Mouse (Mus musculus) left cerebral cortex, adult 2 months (tissue): ENCODE data around the gene Dnm3. TPM values are rescaled to one million over a fixed set of nuclear protein-coding genes. Genes with fewer than 3 reads are reported as not detected.

ENCODE experiments used
- DNase-seq, 2 experiments: peaks; one replicate each; pipeline ENCODE4 v3.0.0; 2021 to 2022; ENCODE audit warnings: low spot score in 2 of 2, mixed read lengths in 1 of 2; ENCODE audit errors: extremely low spot score in 1 of 2
- H3K27ac ChIP-seq: fragments of 200-600 bp; 2 replicates; pipeline ENCODE4 v1.8.1; 2022
- H3K4me3 ChIP-seq: fragments of 200-600 bp; 2 replicates; pipeline ENCODE4 v1.8.1; 2022
- CTCF ChIP-seq: fragments of 200-600 bp; IDR thresholded peaks from 2 replicates; pipeline ENCODE4 v1.8.1; 2022; ENCODE audit warnings: antibody characterized with exemption, mild to moderate bottlenecking, moderate library complexity
- intact Hi-C: fragments of 180-260 bp; cut with DNase I; formaldehyde crosslinking; loops from one replicate; pipeline ENCODE4 v1.15.1; 2025
- total RNA-seq, 2 experiments: library from RNA; stranded (reverse); gene quantifications; 2 replicates each; pipeline ENCODE4 v1.2.3; 2021

The Dnm3 gene
- total RNA-seq, 2 experiments from 2014 or later: 102 to 103 TPM

DNA sequence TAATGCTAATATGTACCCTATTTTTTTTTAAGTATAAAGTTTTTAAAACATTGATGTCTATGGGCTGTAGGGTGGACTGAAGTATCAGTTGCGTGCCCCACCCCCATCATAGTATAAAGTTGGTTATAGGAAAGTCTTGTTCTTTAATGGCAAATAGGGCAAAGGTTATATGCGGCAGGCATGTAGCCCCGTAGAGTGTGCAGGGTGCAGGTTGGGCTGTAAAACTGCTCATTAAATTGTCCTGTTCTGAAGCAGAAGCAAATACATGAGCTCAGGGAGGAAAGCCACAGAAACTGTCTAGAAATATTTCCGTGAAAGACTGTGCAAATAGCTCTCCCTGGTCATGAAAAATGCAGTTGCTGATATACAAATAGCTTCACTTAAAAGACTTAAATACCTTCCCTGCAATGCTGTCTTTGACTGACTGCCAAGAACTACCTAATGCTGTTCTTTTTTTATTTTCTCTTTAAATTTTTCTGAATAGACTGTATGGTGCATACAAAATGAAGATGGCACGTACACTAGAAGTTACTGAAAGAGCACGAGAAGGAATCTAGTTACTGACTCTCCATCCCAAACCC, 440.6 kb downstream of the Dnm3 start:
- TF ChIP-seq CTCF: no peak
- intact Hi-C loops: no loop called here
- DNase-seq: no peak
- Histone ChIP-seq H3K4me3 (no peak overlapping the region), H3K27ac (no peak overlapping the region)

DNA sequence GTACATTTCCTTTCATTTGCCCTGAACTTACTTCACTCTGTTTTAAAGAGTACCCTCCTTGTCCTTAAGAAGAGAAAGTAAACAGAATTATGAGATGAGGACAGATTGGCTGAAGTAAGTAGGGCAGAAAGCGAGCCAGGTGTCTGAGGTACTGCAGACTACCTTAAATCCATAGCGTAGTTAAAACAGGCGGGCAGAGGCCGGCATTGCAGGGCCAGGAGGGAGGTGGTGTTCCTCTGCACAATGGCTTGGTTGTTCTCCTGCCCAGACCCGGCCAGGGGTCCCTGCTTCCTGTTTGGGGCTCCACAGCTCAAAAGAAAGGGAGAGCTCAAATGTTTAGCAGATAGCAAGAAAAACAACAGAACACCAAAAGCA, 441.4 kb downstream of the Dnm3 start:
- H3K27ac ChIP-seq: no peak overlapping the region
- TF ChIP-seq CTCF: no peak

DNA sequence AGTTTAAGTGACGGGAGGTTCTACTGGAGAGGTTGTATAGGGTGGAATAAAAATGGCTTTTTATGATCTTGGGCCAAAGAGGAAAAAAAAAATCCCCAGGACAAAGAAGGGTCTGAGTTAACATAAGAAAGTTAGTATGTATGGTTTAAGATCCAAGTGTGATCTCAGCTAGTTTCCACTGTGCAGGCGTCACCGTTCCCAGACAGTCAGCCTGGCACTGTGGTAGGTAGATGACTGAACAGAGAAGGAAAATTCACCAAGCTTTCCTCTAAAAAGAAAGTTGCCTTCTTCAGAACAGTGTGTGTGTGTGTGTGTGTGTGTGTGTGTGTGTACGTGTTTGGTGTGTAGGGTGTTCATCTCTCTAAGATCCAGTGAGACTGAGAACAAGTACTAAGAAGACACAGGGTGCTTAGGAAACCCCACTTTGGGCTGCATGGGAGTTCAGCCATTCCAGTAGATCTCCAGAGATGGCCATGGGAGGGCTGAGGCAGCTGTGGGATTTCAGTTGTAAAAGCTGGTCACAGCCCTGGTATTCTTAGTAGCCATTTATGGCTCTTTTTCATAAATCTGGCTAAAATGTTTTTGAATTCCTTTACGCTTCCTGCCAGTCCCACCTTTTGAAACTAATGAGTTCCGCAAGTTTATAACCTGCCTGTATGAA, 441.9 kb downstream of the Dnm3 start:
- DNase-seq: no peak
- TF ChIP-seq CTCF: no peak
- intact Hi-C loops: no loop called here
- Histone ChIP-seq H3K4me3 (no peak overlapping the region), H3K27ac (no peak overlapping the region)

More for the DNA sequence above, 441.4 kb downstream of the Dnm3 start:
- intact Hi-C loops: no loop called here
- H3K4me3 ChIP-seq: no peak overlapping the region
- DNase-seq: no peak

DNA sequence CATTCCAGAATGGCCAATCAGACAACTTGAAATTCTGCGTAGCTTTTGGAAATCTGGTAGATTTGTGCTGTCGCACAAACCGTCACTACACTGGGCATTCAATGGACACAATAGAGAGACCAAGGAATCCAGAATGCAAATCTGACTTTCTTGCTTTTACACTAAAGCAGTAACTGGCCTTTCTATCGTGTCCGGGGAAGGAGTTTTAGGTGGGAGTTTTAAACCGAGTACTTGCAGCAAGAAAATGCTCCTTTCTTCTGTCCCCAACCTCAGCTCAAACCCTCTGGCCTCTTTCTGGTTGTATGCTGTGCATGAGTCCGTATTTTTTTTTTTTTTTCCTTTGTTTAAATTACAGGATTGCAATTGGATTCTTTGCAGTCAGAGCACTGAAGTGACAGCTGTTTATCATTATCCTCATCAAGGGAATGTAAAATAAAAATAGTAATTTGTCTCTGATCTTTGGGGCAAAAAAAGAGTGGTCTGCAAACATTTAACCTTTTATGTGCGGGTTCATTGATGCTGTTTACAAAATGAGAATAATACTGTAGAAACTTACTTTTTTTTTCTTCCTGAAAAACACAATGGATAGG, 454.1 kb downstream of the Dnm3 start:
- no peak overlapping the region for H3K27ac ChIP-seq
- DNase-seq: no peak
- intact Hi-C loops: no loop called here
- H3K4me3 ChIP-seq: no peak overlapping the region
- TF ChIP-seq CTCF: no peak

DNA sequence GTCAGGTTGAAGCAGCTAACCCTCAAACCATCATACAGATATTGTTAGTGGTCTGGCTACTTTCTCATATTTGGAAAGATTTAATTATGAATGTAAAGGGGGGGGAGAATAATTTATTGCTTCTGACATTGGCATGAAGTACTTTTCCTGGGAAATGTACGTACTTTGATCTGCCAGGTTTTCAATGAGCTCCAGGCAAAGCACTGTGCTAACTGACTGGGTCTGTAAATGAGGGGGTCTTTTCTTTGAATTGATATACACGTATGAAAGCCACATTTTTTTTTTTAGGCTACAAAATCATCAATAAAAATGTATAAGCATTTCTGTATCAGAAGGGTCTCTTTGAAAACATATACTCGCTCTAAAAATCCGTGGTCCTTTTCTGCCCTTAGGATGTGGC, 457.1 kb downstream of the Dnm3 start:
- H3K27ac ChIP-seq: no peak overlapping the region
- intact Hi-C loops: no loop called here
- DNase-seq: no peak
- TF ChIP-seq CTCF: no peak
- H3K4me3 ChIP-seq: no peak overlapping the region

DNA sequence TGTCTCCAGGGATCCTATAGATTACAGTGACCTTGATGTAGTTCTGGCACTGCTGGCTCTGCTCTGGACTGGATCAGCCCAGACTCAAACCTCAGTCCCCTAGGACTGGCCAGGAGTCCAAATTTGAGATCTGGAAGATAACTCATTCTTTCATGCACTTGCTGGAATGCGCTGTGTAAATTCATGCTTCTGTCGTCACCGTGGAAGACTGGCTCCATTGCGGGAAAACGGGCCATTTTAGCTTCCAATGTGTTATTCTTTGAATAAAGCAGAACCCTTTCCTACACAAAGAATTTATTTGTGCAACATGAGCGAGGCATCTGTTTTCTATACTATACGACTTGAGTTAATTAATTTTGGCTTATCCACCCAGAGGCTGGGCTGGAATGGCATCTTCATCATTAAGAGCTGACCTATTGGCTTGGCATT, 457.5 kb downstream of the Dnm3 start:
- no peak for DNase-seq
- Histone ChIP-seq H3K27ac (no peak overlapping the region), H3K4me3 (no peak overlapping the region)
- intact Hi-C loops: no loop called here
- no peak for TF ChIP-seq CTCF

DNA sequence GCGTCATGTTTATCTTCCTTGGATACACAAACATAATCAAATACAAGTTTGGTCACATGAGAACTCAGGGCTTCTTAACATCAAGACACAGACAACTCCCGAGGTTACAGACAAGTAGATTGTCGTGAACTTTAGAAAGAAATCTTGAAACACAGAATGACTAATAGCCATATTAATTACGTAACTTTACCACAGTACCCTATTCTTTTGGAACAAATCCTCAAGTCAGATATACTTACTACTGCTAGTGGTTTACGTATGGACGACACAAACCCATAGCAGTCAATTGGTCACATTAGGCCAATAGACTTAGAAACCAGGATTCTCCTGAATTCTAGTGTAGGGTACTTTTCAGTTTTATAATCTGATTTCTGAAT, 459.2 kb downstream of the Dnm3 start:
- Histone ChIP-seq H3K4me3 (no peak overlapping the region), H3K27ac (no peak overlapping the region)
- DNase-seq: no peak
- no peak for TF ChIP-seq CTCF
- intact Hi-C loops: no loop called here

DNA sequence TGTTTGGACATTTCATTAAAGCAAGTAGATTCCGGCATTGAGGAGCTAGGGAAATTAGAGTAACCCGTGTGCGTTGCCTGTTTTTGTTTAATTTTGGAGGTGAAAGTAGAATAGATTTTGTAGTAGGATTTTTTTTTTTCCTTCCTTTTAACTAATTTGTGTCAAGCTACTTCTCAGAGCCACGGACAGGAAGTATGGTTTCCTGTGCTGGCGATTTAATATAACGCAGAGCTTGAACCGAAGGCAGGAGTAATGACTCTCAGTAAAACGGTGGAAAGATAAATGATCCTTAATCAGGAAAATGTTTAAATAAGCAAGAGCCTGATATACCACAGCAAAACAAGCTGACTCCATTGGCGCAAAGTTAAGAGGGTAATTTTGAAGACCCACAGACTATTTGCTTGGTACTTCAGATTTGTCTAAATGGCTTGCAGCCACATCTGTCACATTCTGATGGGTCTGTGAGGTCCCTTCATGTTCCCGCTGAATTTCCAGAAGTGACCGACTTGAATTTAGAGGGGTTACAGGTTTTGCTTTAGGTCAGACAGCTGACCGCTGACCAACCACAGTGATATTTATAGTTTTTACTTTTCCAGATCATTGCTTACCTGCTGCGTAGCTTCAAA, 459.7 kb downstream of the Dnm3 start:
- no peak for TF ChIP-seq CTCF
- H3K4me3 ChIP-seq: no peak overlapping the region
- DNase-seq: no peak
- intact Hi-C loops: no loop called here
- no peak overlapping the region for H3K27ac ChIP-seq

GRCm38 (mm10) chr1:162016982-162017381, 460.9 kb downstream of the Dnm3 start:
- Histone ChIP-seq H3K27ac (no peak overlapping the region), H3K4me3 (no peak overlapping the region)
- TF ChIP-seq CTCF: no peak
- intact Hi-C loops: no loop called here
- DNase-seq: no peak

DNA sequence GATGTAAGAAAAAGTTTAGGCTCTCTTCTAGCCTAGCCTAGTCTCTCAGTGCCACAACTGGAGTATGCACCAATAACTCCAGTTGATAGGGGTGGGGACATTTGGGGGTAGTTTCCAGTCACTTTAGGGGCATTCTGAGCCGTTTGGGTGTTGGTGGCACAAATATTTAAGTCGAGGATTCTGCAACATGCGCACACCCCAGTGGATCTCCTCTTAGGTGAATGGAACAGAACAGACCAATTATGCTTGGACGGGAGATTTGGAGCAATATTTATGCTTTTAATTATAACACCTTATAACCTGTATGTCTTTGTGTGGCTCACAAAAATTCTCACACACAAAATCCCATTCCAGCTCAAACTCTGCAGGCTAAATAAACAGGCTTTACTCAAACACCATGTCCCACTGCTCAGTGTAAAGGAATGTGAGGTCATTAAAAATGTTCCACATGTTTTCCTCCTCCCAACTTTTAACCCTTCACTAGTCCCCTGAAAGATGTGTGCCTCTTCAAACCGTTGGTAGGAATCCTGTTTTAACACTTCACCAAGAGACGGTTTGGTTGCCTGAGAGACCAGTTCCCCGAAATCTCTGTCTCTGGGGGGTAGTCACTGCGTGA, 462.5 kb downstream of the Dnm3 start:
- DNase-seq: no peak
- TF ChIP-seq CTCF: no peak
- intact Hi-C loops: no loop called here
- Histone ChIP-seq H3K27ac (no peak overlapping the region), H3K4me3 (no peak overlapping the region)

DNA sequence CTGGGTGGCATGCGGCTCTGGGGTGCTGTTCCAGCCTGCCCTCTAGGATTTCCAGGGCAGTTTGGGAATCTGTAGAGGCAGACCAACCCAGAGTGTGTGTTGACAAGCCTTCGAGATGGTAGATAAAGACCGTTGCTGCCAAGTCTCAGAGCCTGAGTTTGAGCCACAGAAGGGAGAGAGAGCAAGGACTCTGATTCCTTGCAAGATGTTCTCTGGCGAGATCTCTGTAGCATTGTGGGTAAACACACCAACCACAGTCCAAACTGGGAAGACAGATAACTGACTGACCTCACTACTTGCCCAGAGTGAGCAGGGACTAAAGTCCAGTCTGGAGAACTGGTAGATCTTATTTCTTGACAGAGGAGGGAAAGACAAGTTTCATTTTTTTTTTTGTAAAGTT, 464.3 kb downstream of the Dnm3 start:
- no peak for TF ChIP-seq CTCF
- no peak overlapping the region for H3K27ac ChIP-seq
- intact Hi-C loops: no loop called here

More for the DNA sequence above, 464.3 kb downstream of the Dnm3 start:
- DNase-seq: no peak
- no peak overlapping the region for H3K4me3 ChIP-seq
